In the genomic region with DNA sequence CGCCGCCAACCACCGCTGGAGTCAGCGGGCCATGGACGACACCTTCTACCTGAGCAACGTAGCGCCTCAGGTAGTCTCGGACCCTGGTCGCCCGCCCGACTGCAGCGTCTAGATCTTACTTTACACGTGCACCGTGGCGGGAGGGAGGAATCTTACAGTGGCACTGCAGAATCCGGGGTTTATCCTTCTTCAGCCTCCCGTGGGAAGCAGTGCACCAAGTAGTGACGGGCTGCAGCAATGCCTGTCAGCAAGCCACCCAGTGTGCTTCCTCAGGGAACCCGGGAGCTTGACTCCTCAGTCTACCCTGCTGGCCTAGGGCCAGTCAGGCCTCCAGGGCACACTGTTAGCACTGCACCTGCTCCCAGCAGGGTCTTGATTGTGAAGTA, we compare ENCODE assay signal across 8 mouse cellular contexts. TPM values are rescaled to one million over a fixed set of nuclear protein-coding genes. Genes with fewer than 3 reads are reported as not detected.
DNase-seq lines count a peak whose midpoint lies in the region; ATAC-seq and TF ChIP-seq lines count a peak whose summit lies in the region.

No protein-coding gene starts in this region.

- no peak for DNase-seq in kidney, adult 18-20 months
- no peak for DNase-seq in urinary bladder, postnatal 4 days (ENCODE audit: low spot score in 2 of 2)
- no peak for DNase-seq in cerebellum, adult 9-10 months

- H3K4me1 ChIP-seq in kidney, embryonic 15.5 days = peaks cover 18% of the 10 kb centered on the region
- no peaks in the 10 kb centered on the region; the same call in 1 of the 2 replicates for H3K4me1 ChIP-seq in bone marrow, adult 2 months (ENCODE audit: control insufficient read depth, insufficient read depth, low read length)
- peaks cover 19% of the 10 kb centered on the region for H3K4me1 ChIP-seq in hindbrain, embryonic 13.5 days (replicated peaks)
- H3K4me1 ChIP-seq in midbrain, embryonic 13.5 days (replicated peaks) = peaks cover 16% of the 10 kb centered on the region

- H3K36me3 ChIP-seq in kidney, embryonic 15.5 days = peaks cover 46% of the 10 kb centered on the region
- H3K36me3 ChIP-seq in hindbrain, embryonic 13.5 days = peaks cover 45% of the 10 kb centered on the region
- H3K36me3 ChIP-seq in midbrain, embryonic 13.5 days = peaks cover 44% of the 10 kb centered on the region

- peak overlapping the region; percentile 74 for H3K4me3 ChIP-seq in kidney, embryonic 15.5 days (replicated peaks)
- H3K4me3 ChIP-seq in bone marrow, adult 2 months (replicated peaks; ENCODE audit: control insufficient read depth, low read depth, low read length) = peak overlapping the region; percentile 82
- peak overlapping the region; percentile 64 for H3K4me3 ChIP-seq in hindbrain, embryonic 13.5 days
- H3K4me3 ChIP-seq in midbrain, embryonic 13.5 days (replicated peaks) = peak overlapping the region; percentile 63

- H3K27me3 ChIP-seq in kidney, embryonic 15.5 days = no peaks in the 10 kb centered on the region
- peaks cover 10% of the 10 kb centered on the region; the same call in 1 of the 2 replicates for H3K27me3 ChIP-seq in hindbrain, embryonic 13.5 days
- H3K27me3 ChIP-seq in midbrain, embryonic 13.5 days = peaks cover 7% of the 10 kb centered on the region; the same call in 1 of the 2 replicates

- peak; percentile 52 for ATAC-seq in kidney, embryonic 15.5 days (replicated peaks; ENCODE audit: low FRiP score)
- peak; percentile 8; the same call in 1 of the 2 replicates for ATAC-seq in hindbrain, embryonic 13.5 days (ENCODE audit: low FRiP score)
- ATAC-seq in midbrain, embryonic 13.5 days = peak; percentile 38
- ATAC-seq in CD4-positive, CD25-positive, alpha-beta regulatory T cell, adult 4 months = no peak

- peak overlapping the region; percentile 98 for H3K4me2 ChIP-seq in kidney, embryonic 15.5 days
- peak overlapping the region; percentile 89 for H3K4me2 ChIP-seq in hindbrain, embryonic 13.5 days
- peak overlapping the region; percentile 95 for H3K4me2 ChIP-seq in midbrain, embryonic 13.5 days (replicated peaks)

- TF ChIP-seq CTCF in bone marrow, adult 2 months (IDR thresholded peaks at IDR 0.05; ENCODE audit: control insufficient read depth, insufficient read depth, low read length) = no peak

- peak overlapping the region; percentile 89 for H3K27ac ChIP-seq in kidney, embryonic 15.5 days
- H3K27ac ChIP-seq in bone marrow, adult 2 months (ENCODE audit: control insufficient read depth, insufficient read depth, low read depth, low read length, poor library complexity) = peak overlapping the region; percentile 70; the same call in 1 of the 2 replicates
- peak overlapping the region; percentile 96 for H3K27ac ChIP-seq in hindbrain, embryonic 13.5 days
- peak overlapping the region; percentile 92 for H3K27ac ChIP-seq in midbrain, embryonic 13.5 days

- no peak for TF ChIP-seq POLR2A in bone marrow, adult 2 months (IDR thresholded peaks at IDR 0.05; ENCODE audit: borderline replicate concordance, control insufficient read depth, low read depth, low read length)

- H3K9ac ChIP-seq in kidney, embryonic 15.5 days = peak overlapping the region; percentile 67
- H3K9ac ChIP-seq in hindbrain, embryonic 13.5 days = peak overlapping the region; percentile 84
- peak overlapping the region; percentile 73 for H3K9ac ChIP-seq in midbrain, embryonic 13.5 days (replicated peaks)

- under 1% methylated on average over 19 of the region's 19 CpGs for WGBS in kidney, embryonic 15.5 days
- WGBS in bone marrow, adult 2 months = 4% methylated on average over 19 of the region's 19 CpGs
- WGBS in hindbrain, embryonic 13.5 days = 3% methylated on average over 17 of the region's 19 CpGs
- WGBS in midbrain, embryonic 13.5 days = under 1% methylated on average over 16 of the region's 19 CpGs

- peaks cover 6% of the 10 kb centered on the region for H3K9me3 ChIP-seq in kidney, embryonic 15.5 days (replicated peaks)
- H3K9me3 ChIP-seq in hindbrain, embryonic 13.5 days = 0 out of 2 replicates have a peak, but pooled peaks cover 1% of the 10 kb centered on the region
- H3K9me3 ChIP-seq in midbrain, embryonic 13.5 days = peaks cover under 1% of the 10 kb centered on the region

RNA-seq across cellular contexts. Expression of gene Endog, which starts 0.7 kb away (rescaled TPM):
- 19.8 and 20.8 TPM in 2 replicates for polyA plus RNA-seq in kidney, embryonic 15.5 days (2015; fragmentation: Nextera tagmentation; extraction: Ambion mirVana)
- polyA plus RNA-seq in bone marrow, adult 2 months (2011; ENCODE audit: insufficient read depth, insufficient read length, low replicate concordance, missing spikeins) = 4.6 and 8.6 TPM in 2 replicates
- 14.3 and 19.3 TPM in 2 replicates for polyA plus RNA-seq in hindbrain, embryonic 13.5 days (2015; fragmentation: Nextera tagmentation; extraction: Ambion mirVana)
- polyA plus RNA-seq in midbrain, embryonic 13.5 days (2015; fragmentation: Nextera tagmentation; extraction: Ambion mirVana) = 12.1 and 13.8 TPM in 2 replicates
- 1 to 10 TPM; 1.3 to 2.5 TPM for polyA plus RNA-seq in CD4-positive, CD25-positive, alpha-beta regulatory T cell, adult 4 months (2017; shearing (Covaris generic))

RNA-seq across cellular contexts. Expression of gene Spout1, which starts 6.3 kb away (rescaled TPM):
- polyA plus RNA-seq in kidney, embryonic 15.5 days (2015; fragmentation: Nextera tagmentation; extraction: Ambion mirVana) = 76.3 and 83.0 TPM in 2 replicates
- 11.0 and 24.6 TPM in 2 replicates for polyA plus RNA-seq in bone marrow, adult 2 months (2011; ENCODE audit: insufficient read depth, insufficient read length, low replicate concordance, missing spikeins)
- 58.1 and 58.4 TPM in 2 replicates for polyA plus RNA-seq in hindbrain, embryonic 13.5 days (2015; fragmentation: Nextera tagmentation; extraction: Ambion mirVana)
- polyA plus RNA-seq in midbrain, embryonic 13.5 days (2015; fragmentation: Nextera tagmentation; extraction: Ambion mirVana) = 59.9 and 60.0 TPM in 2 replicates
- 10 to 100 TPM; 30.2 to 50.9 TPM for polyA plus RNA-seq in CD4-positive, CD25-positive, alpha-beta regulatory T cell, adult 4 months (2017; shearing (Covaris generic))

RNA-seq across cellular contexts. Expression of gene Kyat1, which starts 33.7 kb away (rescaled TPM):
- polyA plus RNA-seq in kidney, embryonic 15.5 days (2015; fragmentation: Nextera tagmentation; extraction: Ambion mirVana) = 9.8 and 10.8 TPM in 2 replicates
- polyA plus RNA-seq in bone marrow, adult 2 months (2011; ENCODE audit: insufficient read depth, insufficient read length, low replicate concordance, missing spikeins) = 4.2 and 6.5 TPM in 2 replicates
- 14.5 and 14.8 TPM in 2 replicates for polyA plus RNA-seq in hindbrain, embryonic 13.5 days (2015; fragmentation: Nextera tagmentation; extraction: Ambion mirVana)
- 15.9 and 16.8 TPM in 2 replicates for polyA plus RNA-seq in midbrain, embryonic 13.5 days (2015; fragmentation: Nextera tagmentation; extraction: Ambion mirVana)
- 10 to 100 TPM in 1 of 2 experiments, 1 to 10 TPM in 1; 9.9 to 13.4 TPM for polyA plus RNA-seq in CD4-positive, CD25-positive, alpha-beta regulatory T cell, adult 4 months (2017; shearing (Covaris generic))

RNA-seq across cellular contexts. Expression of gene Tbc1d13, which starts 38.4 kb away (rescaled TPM):
- 8.2 and 8.9 TPM in 2 replicates for polyA plus RNA-seq in kidney, embryonic 15.5 days (2015; fragmentation: Nextera tagmentation; extraction: Ambion mirVana)
- 17.1 and 27.3 TPM in 2 replicates for polyA plus RNA-seq in bone marrow, adult 2 months (2011; ENCODE audit: insufficient read depth, insufficient read length, low replicate concordance, missing spikeins)
- 11.9 and 14.6 TPM in 2 replicates for polyA plus RNA-seq in hindbrain, embryonic 13.5 days (2015; fragmentation: Nextera tagmentation; extraction: Ambion mirVana)
- 12.5 and 13.2 TPM in 2 replicates for polyA plus RNA-seq in midbrain, embryonic 13.5 days (2015; fragmentation: Nextera tagmentation; extraction: Ambion mirVana)
- 10 to 100 TPM; 10.9 to 11.3 TPM for polyA plus RNA-seq in CD4-positive, CD25-positive, alpha-beta regulatory T cell, adult 4 months (2017; shearing (Covaris generic))

RNA-seq across cellular contexts. Expression of gene Zer1, which starts 47.6 kb away (rescaled TPM):
- 7.2 and 8.6 TPM in 2 replicates for polyA plus RNA-seq in kidney, embryonic 15.5 days (2015; fragmentation: Nextera tagmentation; extraction: Ambion mirVana)
- 12.3 and 24.8 TPM in 2 replicates for polyA plus RNA-seq in bone marrow, adult 2 months (2011; ENCODE audit: insufficient read depth, insufficient read length, low replicate concordance, missing spikeins)
- 14.1 and 15.2 TPM in 2 replicates for polyA plus RNA-seq in hindbrain, embryonic 13.5 days (2015; fragmentation: Nextera tagmentation; extraction: Ambion mirVana)
- 14.4 and 15.1 TPM in 2 replicates for polyA plus RNA-seq in midbrain, embryonic 13.5 days (2015; fragmentation: Nextera tagmentation; extraction: Ambion mirVana)
- polyA plus RNA-seq in CD4-positive, CD25-positive, alpha-beta regulatory T cell, adult 4 months (2017; shearing (Covaris generic)) = 10 to 100 TPM; 18.5 to 25.5 TPM
